Mouse (Mus musculus) liver, embryonic 15.5 days (tissue): ENCODE measurements around the gene Dnah12. TPM values are rescaled to one million over a fixed set of nuclear protein-coding genes. Genes with fewer than 3 reads are reported as not detected.

Experiments used
- ATAC-seq: fragments of 200-750 bp; cut with Nextera tagmentation; 2 replicates; pipeline ENCODE4 v1.8.0; 2017; ENCODE audit warnings: moderate number of reproducible peaks, mild to moderate bottlenecking, moderate library complexity; ENCODE audit not compliant: insufficient read depth
- H3K27ac ChIP-seq: fragments of 300-500 bp; sonication (generic); replicated peaks from 2 replicates; pipeline ENCODE4 v1.5.1; 2015; ENCODE audit warnings: mild to moderate bottlenecking, inconsistent platforms
- H3K27me3 ChIP-seq: fragments of 300-500 bp; sonication (generic); 2 replicates; pipeline ENCODE4 v1.6.1; 2015; ENCODE audit warnings: mild to moderate bottlenecking, inconsistent platforms
- H3K36me3 ChIP-seq: fragments of 300-500 bp; sonication (generic); replicated peaks from 2 replicates; pipeline ENCODE4 v1.6.1; 2015; ENCODE audit warnings: moderate library complexity, mild to moderate bottlenecking, inconsistent platforms
- H3K4me1 ChIP-seq: fragments of 300-500 bp; sonication (generic); replicated peaks from 2 replicates; pipeline ENCODE4 v1.6.1; 2015; ENCODE audit warnings: inconsistent platforms
- H3K4me2 ChIP-seq: fragments of 300-500 bp; sonication (generic); 2 replicates; pipeline ENCODE4 v1.6.1; 2015; ENCODE audit warnings: moderate library complexity, mild to moderate bottlenecking, inconsistent platforms
- H3K4me3 ChIP-seq: fragments of 300-500 bp; sonication (generic); replicated peaks from 2 replicates; pipeline ENCODE4 v1.5.1; 2015; ENCODE audit warnings: mild to moderate bottlenecking, inconsistent platforms
- H3K9ac ChIP-seq: fragments of 300-500 bp; sonication (generic); 2 replicates; pipeline ENCODE4 v1.6.1; 2015; ENCODE audit warnings: moderate library complexity, mild to moderate bottlenecking, inconsistent platforms
- H3K9me3 ChIP-seq: fragments of 300-500 bp; sonication (generic); replicated peaks from 2 replicates; pipeline ENCODE4 v1.6.1; 2016; ENCODE audit warnings: inconsistent platforms
- WGBS: fragments of 180-500 bp; shearing (Covaris S2); methylation state at CpG from one replicate; pipeline ENCODE4 v1.1.7; 2015; ENCODE audit warnings: mixed read lengths; ENCODE audit not compliant: insufficient replicate concordance; 5-methylcytosine and 5-hydroxymethylcytosine counted together
- microRNA-seq: library from miRNA; unstranded; fragments of <30 nt; microRNA quantifications from one replicate; pipeline ENCODE4, GENCODE M21; 2016
- polyA plus RNA-seq: library from polyadenylated mRNA; unstranded; fragments of >200 nt; fragmentation: Nextera tagmentation; extraction: Ambion mirVana; gene quantifications from 2 replicates; pipeline ENCODE4 v1.2.1, GENCODE M21; 2015

Dnah12 gene
- polyA plus RNA-seq, 1 experiment from 2014 or later, result 0.02 TPM

DNA sequence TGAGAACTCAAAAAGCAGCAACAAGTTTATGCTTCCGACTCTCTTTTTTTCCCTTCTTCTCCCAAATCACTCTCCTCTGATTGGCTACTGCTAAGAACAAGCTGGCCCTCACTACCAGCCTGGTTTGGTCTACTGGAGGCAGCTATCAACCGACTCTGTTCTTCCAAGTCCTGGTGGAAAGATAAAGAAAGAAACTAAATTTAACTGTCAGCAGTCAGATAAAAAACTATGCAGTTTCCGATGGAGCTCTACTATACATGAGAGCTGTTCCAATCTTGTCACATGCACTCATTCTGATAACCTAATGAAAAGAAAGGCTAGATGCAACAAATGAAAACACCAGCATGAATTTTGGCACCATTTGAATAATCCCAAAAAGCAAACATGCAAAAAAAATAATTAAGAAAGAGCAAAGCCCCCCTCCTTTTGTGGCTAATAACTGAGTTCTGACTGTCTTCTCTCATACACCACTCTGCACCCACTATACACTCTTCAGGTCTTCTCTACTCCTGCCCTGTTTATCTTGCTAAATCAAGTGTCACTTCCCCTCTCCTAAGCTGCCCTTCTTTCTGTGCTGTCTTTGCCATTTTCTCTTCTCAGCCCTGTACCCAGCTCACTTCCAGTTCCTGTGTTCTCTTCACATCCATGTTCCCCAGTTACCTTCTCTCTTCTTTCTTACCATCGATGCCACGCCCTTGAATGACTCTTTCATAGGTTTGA, 230.8 kb downstream of the Dnah12 start:
- Histone ChIP-seq H3K9ac (no peak overlapping the region), H3K4me2 (no peak overlapping the region), H3K27me3 (no peaks in the 10 kb centered on the region), H3K9me3 (no peaks in the 10 kb centered on the region), H3K4me3 (no peak overlapping the region), H3K36me3 (0 out of 2 replicates have a peak, but pooled peaks cover 7% of the 10 kb centered on the region), H3K4me1 (no peaks in the 10 kb centered on the region), H3K27ac (no peak overlapping the region)
- WGBS, result 42% methylated on average over 5 of the region's 5 CpGs
- no peak for ATAC-seq

DNA sequence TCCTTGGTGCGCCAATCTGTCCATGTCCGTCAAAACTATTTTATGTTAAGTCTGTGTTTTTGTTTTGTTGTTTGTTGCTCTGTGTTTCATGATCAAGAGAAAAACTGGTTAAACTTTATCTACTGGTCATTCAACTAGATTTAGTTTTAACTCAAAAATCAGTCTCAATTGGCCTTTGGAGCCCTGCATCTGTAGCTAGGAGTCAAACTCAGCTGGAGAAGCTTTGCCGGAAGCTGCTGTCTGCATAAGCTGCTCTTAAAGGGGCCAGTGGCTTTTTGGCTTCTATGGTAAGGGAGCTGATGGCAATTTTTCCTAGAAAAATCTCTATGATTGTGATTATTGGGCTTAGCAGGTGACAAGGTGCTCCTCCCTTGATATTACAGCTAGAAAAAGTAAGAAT, 241.8 kb downstream of the Dnah12 start:
- no peak overlapping the region for H3K9ac ChIP-seq
- H3K27ac ChIP-seq, result no peak overlapping the region
- no peaks in the 10 kb centered on the region for H3K4me1 ChIP-seq
- ATAC-seq, result no peak
- H3K4me3 ChIP-seq, result no peak overlapping the region
- H3K4me2 ChIP-seq, result no peak overlapping the region
- WGBS, result 86% methylated on average over 3 of the region's 3 CpGs
- no peaks in the 10 kb centered on the region for H3K27me3 ChIP-seq
- H3K36me3 ChIP-seq, result no peaks in the 10 kb centered on the region
- no peaks in the 10 kb centered on the region for H3K9me3 ChIP-seq

DNA sequence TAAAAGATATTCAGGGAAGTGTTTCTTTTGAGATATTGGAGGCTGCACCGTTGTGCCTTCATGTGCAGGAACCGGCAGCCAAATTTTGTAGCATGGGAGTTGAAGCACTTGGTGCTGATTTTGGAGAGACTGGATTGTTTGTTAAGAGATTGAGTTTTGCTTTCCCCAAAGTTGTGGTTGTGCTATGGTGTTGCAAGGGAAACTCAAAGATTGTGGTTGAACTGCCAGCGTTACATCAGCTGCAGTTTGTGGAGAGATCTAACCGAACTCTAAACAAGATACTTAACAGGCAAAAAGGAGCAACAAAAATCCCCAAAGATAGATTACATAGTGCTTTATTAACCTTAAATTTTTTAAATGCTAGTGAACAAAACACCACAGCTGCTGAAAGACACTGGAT, 242.5 kb downstream of the Dnah12 start:
- H3K9me3 ChIP-seq, result no peaks in the 10 kb centered on the region
- no peak overlapping the region for H3K4me2 ChIP-seq
- no peak overlapping the region for H3K9ac ChIP-seq
- H3K27ac ChIP-seq, result no peak overlapping the region
- H3K4me1 ChIP-seq, result no peaks in the 10 kb centered on the region
- ATAC-seq, result no peak
- H3K36me3 ChIP-seq, result no peaks in the 10 kb centered on the region
- H3K27me3 ChIP-seq, result no peaks in the 10 kb centered on the region
- no peak overlapping the region for H3K4me3 ChIP-seq
- 48% methylated on average over 4 of the region's 4 CpGs for WGBS

Small RNA genes within 50 kb of the gene (microRNA-seq; reads per million reads assigned to microRNA genes)
- 0.76 reads per million for gene Mir7672

Other genes with a start within 250 kb of the Dnah12 start
- 8.6 and 9.1 TPM in 2 replicates for gene Slmap, start 158.3 kb upstream of the Dnah12 start, polyA plus RNA-seq
- 10.2 and 10.8 TPM in 2 replicates for gene Dennd6a, start 119.4 kb upstream of the Dnah12 start, polyA plus RNA-seq
- 154 and 158 TPM in 2 replicates for gene Arf4, start 55.2 kb upstream of the Dnah12 start, polyA plus RNA-seq
- 6.0 and 6.2 TPM in 2 replicates for gene Pde12, start 23.4 kb upstream of the Dnah12 start, polyA plus RNA-seq
- gene Asb14, start 201.3 kb downstream of the Dnah12 start, polyA plus RNA-seq, result not detected in 2 replicates